Mouse (Mus musculus): ENCODE measurements around the gene Smarcal1.

Gene Smarcal1

GRCm38 (mm10) chr1:72590636-72591035, 7.6 kb downstream of the Smarcal1 start:
- DNase-seq (ENCODE audit: low spot score), result no peak

GRCm38 (mm10) chr1:72592350-72592749, 9.3 kb downstream of the Smarcal1 start:
- no peak for DNase-seq (ENCODE audit: low spot score)

- DNase-seq (ENCODE audit: low spot score), result no peak
These were observed 10.4 kb downstream of the Smarcal1 start for GRCm38 (mm10) chr1:72593340-72593951.

DNA sequence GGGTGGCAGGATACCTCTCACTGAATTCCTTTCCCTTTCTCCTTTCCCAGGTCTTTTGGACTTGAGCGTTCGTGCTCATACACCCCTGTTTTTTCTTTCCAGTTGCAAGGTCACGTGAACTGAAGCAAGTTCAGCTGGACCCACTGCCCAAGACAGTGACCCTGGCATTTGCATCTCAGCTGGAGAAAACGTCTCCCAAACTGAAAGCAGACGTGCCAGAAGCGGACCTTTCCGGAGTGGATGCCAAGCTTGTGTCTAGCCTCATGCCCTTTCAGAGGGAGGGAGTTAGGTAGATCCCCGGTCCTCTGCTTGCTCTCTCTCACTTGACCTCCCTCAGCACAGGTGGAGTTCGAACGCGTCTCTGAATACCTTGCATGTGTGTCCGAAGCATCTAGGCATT, 12.6 kb downstream of the Smarcal1 start:
- no peak for DNase-seq (ENCODE audit: low spot score)

DNA sequence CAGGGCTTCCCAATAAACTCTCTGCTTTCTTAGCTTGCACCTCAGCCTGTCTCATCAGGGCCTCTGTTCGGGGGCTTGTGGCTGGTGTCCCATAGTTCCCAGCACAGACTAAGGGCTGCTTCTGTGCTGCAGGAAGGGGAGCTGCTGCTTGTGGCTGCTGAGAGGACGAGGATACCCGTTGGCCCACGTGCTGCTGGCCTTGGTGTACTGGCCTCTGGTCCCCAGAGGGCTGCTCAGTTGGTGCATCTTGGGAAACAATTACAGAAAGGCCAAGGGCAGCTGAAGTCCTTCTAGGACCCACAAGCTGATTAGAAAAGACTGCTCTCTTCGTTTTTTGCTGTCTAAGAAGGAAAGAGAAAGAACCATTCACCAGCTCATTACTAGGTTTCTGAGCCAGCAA, 13.2 kb downstream of the Smarcal1 start:
- no peak for DNase-seq (ENCODE audit: low spot score)

- DNase-seq (ENCODE audit: low spot score), result no peak
These were observed 16.4 kb downstream of the Smarcal1 start for GRCm38 (mm10) chr1:72599146-72600101.

- no peak for DNase-seq (ENCODE audit: low spot score)
These were observed 17.7 kb downstream of the Smarcal1 start for GRCm38 (mm10) chr1:72600778-72601177.

DNA sequence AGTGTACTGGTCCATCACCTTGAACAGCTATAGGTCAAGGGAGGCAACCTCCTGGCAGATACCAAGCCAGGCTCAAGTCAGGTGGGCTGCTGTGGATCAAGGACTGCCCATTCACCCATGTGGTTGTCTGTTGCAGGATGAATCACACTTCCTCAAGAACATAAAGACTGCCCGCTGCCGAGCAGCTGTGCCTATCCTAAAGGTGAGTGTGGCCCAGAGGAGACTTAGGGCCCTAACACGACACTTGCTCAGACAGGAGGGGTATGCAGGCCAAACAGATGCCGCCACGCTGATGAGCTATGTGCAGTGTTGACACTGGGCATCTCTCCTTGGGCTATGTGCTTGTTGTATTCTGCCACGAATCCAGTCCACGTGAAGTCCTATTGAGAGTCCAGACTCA, 18.2 kb downstream of the Smarcal1 start:
- DNase-seq (ENCODE audit: low spot score), result no peak

- DNase-seq (ENCODE audit: low spot score), result no peak
These were observed 19.1 kb downstream of the Smarcal1 start for GRCm38 (mm10) chr1:72602186-72602585.

DNA sequence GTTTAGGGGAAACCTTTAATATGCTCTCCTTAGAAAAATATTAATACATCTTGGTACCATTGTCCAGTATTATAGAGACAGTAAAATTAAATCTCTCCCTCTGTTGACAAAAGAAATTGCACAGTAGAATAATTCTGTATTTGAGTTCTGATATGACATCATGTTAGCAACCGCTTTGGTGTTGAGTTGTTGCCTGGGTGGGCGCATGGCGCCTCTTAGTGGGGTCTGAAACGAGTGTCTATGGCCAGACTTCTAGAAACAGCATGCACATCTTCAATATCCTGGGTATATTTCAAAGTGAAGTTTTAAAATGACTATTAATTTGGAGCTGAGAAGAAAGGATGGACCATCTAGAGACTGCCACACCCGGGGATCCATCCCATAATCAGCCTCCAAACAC, 19.8 kb downstream of the Smarcal1 start:
- no peak for DNase-seq (ENCODE audit: low spot score)

DNA sequence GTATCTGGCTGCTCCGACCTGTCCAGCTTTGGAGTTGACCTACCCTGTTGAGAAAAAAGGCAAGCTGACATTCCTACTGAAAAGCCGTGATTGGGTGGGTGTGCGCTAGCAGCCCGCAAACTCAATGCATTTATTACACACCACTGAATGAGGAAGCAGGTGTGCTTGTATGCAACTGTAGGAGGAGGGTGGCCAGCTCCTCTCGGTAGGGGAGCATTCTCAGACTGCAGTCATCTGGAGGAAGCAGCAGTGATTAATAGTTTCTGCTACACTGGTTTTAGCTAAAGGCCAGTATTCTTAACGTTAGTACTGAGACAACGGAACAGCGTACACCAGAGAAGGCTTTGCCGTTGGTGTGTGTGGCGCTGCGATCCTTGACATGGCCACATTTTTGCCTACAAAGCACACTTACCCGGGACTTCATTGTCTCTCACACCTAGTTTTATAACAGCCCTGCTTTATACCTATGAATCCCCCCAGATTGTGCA, 23.2 kb downstream of the Smarcal1 start:
- no peak for DNase-seq (ENCODE audit: low spot score)

DNA sequence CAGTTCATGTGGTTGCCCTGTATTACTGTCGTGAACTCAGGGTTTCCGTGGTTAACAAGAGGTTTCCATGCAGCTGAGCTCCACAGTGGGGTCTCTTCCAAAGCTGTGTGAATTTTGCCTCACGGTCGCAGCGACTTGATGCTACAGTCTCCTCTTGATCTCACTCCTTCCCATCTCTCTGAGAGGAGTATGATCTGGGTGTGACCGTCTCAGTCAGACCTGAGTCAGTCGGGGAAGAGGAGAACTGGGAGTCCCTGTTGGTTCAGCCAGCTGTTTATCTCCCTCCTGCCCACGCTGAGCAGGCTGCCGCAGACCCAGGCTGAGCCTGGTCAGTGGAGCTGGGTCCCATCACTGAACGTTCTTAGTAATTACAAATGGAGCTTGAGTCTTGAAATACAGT, 26.1 kb downstream of the Smarcal1 start:
- DNase-seq (ENCODE audit: low spot score), result no peak

DNA sequence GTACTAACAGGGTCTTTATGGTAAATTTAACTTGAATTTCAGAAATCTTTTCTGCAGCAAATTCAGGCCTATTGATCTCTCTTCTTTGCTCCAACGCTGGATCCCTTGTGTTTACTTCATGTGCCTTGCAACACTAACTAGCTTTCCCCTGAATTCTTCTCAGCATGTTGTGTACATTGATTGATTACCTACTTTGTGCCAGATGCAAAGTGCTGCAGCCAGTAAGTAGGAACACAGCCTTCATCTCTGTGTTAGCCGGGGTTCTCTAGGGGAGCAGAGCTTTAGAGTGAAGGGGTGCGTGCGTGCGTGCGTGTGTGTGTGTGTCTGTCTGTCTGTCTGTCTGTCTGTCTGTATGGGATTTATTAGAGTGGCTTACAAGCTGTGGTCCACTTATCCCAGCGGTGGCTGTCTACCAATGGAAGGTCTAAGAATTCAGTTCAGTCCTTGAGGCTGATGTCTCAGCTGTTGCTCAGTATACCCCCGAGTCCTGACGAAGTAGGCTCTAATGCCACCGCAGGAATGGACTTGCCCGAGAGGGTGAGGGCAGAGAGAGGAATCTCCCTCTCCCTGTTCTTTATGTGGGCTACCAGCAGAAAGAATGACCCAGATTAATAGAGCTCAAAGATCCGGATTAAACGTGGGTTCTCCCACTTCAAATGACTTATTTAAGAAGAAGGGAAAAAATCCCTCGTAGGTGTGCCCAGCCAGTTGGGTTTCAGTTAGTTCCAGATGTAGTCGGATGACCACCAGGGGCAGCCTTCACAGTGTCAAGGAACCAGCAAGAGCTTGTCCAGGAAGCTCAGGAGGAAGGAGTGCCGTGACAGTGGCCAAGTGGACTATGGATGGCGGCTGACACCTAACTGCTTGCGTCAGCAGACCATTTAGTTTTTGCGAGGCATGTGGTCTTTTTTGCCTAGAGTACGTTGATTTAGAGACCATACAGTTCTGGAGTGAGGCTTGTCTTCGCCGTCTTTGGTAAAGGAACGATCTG, 27.1 kb downstream of the Smarcal1 start:
- no peak for DNase-seq (ENCODE audit: low spot score)

GRCm38 (mm10) chr1:72612172-72612571, 29.1 kb downstream of the Smarcal1 start:
- no peak for DNase-seq (ENCODE audit: low spot score)

GRCm38 (mm10) chr1:72635221-72635620, 52.2 kb downstream of the Smarcal1 start:
- DNase-seq (ENCODE audit: low spot score), result no peak

- DNase-seq (ENCODE audit: low spot score), result no peak
These were observed 57.8 kb downstream of the Smarcal1 start for GRCm38 (mm10) chr1:72640658-72641410.

DNA sequence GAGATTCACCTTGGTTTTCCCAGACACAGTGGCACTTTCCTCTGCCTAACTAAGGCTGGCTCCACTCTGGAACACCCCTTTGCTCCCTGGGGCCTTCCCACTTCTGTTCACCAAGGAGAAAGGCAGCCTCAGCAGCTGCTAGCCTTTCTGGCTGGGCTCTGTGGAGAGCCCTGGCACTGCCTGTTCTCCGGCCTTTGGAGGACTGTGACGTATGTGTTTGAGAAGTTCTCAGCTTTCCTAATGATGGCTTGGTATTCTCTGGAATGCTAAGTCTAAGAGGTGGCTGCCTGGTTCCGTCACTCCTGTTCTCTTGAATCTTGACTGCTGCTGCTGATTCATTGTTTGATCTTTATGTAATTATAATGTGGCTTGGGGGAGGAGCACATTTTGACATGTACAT, 90.0 kb downstream of the Smarcal1 start:
- DNase-seq (ENCODE audit: low spot score), result no peak

Data from urinary bladder, postnatal 10 days (tissue).